Mouse (Mus musculus): ENCODE data around the gene Crp.

Crp gene

DNA sequence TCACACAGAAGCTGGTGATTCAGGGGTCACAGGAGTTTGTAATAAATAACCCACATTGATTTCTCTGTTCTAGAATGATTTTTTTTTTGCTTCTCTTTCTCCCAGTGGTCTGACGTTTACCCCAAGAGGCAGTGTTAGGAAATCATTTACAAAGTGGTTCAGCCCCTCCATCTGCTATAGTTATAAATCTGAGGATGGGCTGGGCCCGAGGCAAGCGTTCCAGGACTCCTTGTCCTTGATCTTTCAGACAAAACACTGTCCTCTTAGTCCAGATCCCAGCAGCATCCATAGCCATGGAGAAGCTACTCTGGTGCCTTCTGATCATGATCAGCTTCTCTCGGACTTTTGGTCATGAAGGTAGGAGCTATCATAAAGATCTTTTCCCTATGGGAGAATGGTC is at the start of gene Crp:
TSS of gene Crp (plus strand) at position 212 of the 400 bp plus-strand sequence.
- no peak for DNase-seq (ENCODE audit: low spot score)

DNA sequence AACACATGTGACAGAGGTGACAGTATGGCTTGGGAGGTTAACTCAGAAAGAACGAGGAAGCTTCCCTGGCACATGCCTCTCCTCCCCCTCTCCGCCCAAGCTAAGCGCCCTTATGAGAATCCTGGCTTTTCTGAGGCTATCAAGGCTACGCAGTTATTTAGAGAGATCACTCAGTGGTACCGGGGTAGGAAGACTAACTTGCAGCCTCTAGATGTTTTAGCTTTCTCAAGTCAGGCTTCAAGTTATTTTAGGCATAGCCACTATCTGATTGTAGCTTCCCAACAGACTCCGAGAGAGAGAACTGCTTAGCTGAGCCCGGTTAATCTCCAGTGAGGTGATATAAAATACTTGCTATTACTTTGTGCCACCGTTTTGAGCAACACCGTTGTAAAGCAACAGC is 48.5 kb upstream of the Crp start:
- DNase-seq (ENCODE audit: low spot score), result no peak

DNA sequence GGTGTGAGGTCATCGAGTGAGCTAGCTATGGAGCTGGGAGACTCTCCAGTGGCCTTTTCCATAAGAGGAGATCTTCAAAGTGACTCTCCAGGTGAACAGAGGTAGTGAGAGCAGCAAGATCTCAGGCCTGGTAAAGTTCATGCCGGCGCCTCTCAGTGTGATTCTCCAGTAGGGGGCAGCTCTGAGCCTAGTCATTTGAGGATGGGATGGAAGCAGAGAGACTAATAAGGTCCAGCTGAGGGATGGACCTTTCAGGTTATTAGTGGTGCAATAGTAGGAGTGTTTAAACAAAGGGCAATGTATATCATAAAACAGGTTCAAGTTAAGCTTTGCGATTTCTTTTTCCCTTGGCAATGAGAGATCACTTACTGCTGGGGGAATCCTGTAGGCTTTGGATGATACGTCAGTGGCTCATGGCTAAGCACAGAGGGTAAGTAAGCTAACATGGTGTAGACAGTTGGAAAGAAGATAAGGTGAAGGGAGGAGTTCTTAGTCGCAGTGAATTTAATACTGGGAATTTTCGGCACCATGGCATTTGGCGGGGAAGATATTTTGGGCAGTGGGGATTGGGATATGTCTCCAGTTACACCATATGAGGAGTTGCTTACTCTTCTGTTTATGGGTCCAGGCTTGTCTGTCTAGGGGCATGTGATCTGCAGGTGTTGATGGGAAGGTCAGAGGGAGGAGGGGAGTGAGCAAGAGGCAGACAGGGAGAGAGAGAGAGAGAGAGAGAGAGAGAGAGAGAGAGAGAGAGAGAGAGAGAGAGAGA is 47.2 kb upstream of the Crp start:
- no peak for DNase-seq (ENCODE audit: low spot score)

DNA sequence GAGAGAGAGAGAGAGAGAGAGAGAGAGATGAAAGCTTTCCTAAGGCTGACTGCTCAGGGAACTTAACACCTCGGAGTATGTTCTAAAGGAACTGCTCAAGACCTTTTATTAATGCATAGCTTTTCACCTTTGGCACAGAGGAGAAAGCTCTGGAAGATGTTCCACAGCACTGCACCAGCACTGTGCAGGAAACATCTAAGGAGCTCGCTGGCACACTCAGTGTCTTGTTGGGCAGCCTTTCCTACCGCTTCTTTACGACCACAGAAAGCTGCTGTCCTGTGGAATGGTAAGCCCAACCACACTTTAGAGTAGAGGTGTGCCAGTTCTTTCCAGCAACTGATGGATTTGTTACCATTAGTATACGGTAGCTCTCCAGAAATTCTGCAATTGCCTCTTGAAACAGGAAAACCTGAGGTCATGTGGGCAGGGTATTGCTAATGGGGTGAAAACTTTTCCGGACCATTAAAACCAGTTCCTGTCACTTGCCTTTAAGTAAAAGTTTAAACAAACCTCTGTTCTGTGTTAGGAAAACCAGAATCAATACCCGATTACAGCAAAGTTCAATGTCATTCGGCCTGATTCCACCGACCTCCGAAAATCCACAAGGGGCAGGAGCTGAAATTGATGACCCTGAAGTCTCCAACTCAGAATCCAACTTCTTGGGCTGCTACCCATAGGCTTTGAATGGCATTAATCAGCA is 46.4 kb upstream of the Crp start:
- DNase-seq (ENCODE audit: low spot score), result no peak

DNA sequence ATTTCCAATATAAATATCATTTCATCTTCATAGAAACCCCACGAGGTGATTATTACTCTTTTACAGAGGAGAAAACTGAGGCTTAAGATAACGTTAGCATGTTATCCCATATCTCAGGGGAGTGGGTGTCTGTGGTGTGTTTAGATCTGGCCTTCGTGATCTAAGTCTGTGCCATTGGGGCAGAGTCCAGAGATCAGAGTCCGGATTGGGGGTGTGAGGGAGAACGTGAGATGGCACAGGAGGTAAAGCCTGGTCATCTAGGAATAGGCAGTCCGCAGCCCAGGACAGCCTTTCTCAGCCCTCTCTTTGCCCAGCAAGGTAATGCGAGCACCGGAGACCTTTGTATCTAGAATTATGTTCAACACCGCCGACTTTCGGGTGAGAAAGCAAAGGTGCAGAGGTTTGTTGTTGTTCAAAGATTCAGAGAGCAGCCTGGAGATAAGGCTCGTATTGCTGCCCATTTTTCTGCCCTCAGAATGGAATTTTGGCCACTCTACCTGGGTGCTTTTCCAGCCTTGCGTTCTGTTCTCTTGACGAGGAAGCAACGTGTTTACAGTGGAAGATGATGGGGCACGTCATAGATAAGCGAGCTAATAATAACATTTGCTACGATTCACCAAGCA is 45.7 kb upstream of the Crp start:
- no peak for DNase-seq (ENCODE audit: low spot score)

DNA sequence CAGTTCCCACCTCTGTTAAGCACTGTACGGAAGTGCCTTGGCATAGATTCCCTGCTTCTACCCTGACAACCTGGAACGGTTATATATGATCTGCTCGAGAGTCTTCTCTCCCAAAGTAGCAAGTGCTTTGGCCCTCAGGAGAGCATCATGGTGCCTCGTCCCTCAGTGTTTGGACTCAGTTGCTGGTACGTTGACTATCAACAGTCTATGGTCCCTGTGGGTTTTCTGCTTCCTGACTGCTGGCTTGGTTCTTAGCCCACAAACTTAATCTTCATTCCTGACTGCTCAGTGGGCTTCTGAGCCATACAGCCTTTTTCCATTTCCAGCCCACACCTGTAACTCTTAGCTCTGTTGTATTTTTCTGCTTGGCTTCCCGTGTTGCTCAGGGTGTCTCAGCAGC is 44.0 kb upstream of the Crp start:
- no peak for DNase-seq (ENCODE audit: low spot score)

DNA sequence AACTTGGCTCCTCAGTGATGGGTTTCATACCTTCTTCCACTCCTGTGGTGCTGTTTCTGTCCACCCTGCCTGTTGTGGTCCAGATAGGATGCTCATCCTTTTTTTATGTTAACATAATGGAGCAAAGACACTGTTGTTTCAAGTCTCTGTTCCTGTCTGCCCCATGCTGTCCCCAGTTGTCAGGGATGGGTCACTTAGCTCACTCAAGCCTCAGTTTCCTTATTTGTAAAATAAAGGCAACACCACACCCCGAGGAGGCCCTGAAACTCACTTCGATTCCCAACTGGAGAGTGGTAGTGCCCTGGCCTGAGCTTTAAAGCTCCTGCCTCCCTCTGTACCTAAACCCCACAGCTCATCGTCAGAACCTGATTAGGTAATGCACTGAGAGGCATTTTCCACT is 40.6 kb upstream of the Crp start:
- DNase-seq (ENCODE audit: low spot score), result no peak

DNA sequence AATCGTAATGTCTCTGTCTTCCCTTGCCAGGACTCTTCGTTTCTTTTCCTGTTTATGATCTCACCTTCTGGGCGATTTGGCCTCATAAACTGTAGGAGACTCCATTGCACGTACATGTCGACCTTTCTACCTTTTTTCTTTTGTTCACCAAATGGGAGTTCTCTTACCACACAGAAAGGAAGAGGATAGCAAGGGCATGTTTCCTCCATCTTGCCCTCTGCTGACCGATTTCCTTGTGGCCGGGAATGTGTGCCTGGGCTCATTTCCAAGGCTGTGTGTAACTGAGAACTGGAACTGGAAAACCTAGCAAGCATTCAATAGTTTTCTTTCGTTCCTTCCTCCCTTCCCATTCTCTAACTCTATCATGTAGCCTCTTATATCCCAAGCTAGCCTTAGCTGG is 38.2 kb upstream of the Crp start:
- no peak for DNase-seq (ENCODE audit: low spot score)

DNA sequence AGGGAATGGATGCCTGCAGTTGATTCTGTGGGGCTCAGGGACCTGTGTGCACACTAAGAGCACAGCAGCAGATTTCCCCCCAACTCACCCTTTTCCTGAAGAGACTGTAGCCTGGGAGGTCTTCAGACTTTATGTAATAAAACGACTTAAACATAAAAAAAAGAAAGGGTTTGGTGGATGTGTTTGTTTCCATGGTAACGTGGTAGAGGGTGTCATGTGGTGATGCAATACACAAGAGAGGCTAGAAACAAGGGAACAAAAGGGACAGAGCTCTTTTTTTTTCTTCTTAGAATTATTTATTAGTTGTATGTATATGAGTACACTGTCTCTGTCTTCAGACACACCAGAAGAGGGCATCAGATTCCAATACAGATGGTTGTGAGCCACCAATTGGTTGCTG is 32.4 kb upstream of the Crp start:
- DNase-seq (ENCODE audit: low spot score), result no peak

DNA sequence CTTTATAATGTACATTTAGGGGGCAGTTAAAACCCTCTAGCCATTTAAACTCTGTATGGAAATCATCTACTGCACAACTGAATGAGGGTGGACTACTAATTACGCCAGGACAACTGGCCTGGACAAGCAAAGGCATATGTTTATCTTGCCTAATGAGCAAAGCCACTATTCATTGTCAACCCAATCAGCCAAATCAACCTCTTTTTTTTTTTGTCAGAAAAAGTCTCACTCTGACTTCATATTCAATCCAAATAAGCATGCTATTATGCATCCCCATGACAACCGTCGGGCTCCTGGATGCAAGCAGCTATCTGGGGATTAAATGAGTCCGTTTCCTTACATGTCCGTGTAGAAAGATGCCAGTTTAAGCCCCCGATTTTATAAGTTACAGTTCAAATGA is 30.3 kb upstream of the Crp start:
- DNase-seq (ENCODE audit: low spot score), result no peak

DNA sequence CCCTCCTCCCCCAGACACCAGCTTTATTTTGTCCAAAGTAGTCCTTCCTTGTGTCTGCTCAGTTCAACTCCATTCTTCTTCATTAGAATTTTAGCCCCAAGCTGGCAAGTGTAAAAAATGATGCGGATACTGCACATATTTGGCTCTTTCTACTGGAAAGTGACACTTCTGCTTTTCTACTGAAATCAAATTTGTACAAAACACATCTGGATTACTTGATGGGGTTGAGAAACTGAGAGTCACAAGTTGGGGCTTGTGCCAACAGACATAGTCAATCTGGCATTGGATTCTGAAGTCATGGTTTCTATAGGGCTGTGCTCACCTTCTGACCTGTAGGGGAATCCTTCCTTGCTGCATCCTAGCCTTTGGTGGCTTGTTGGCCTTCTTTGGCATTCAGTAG is 27.1 kb upstream of the Crp start:
- DNase-seq (ENCODE audit: low spot score), result no peak

DNA sequence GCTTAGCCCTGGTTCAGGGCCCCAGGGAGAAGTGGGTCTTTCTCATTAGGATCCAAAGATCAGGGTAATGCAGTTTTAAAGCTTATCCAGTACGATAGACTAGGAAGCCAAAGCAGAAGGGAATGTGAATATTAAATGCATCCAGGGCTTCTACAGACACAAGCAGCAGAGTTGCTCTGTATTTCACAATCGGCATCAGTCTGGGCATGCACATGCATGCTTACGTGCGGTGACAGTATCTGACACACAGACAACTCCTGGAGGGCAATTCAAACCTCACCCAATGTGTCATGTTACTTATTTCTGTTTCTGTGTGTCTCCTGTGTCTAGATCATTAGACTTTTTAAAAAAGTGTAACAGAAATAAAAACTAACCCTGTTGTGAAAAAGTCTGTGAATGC is 17.1 kb upstream of the Crp start:
- DNase-seq (ENCODE audit: low spot score), result no peak

DNA sequence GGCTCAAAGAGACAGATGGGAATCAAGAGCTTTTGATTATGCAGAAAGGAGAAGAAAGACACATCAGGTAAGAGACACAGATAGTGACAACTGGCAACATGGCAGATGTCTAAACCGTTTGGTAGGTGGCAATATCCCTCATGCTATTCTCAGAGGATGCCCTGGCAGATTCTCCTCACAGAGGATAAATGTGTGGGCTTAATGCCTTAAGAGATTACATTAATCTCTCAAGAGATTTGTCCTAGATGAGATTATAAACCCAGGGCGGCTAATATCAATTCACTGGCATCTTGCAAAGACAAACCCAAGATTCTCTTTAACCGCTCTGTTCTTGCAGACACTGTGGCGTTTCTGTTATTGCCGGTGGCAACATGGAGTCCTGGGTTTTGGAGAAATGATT is 14.3 kb upstream of the Crp start:
- DNase-seq (ENCODE audit: low spot score), result no peak

DNA sequence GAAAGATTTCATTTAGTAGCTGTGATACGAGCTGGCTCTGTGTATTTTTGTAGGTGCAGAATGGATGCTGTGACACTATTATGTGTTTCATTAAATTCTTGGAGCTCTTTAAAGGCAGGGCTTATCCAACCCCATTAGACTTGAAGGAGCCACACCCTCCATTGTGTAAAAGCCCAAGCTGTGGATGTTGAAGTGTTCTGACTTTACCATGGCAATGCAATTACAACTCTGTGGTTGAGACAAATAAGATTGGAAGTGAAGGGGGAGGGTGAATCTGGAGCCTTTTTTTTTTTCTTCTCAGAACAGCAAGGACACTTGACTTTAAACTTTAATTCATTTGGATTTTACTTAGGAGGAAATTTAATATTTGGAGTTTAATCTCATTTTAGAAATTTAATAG is 13.9 kb upstream of the Crp start:
- DNase-seq (ENCODE audit: low spot score), result no peak

DNA sequence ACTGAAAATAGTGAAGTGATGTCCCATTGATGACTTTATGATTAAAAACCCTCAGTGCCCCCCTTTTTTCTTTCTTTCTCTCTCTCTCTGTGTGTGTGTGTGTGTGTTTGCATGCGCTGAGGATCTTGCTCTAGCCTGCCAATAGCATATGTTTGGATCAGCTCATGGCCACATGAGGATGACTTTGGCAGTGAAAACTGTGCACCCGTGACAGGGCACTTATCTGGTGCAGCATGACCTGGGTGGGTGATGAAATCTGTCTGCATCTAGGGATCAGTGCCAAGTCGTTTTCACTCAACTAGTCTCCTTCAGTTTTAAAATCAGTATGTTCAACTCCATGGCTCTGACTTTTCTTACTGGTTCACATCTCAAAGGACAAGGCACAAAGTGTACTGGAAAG is 12.7 kb upstream of the Crp start:
- no peak for DNase-seq (ENCODE audit: low spot score)

DNA sequence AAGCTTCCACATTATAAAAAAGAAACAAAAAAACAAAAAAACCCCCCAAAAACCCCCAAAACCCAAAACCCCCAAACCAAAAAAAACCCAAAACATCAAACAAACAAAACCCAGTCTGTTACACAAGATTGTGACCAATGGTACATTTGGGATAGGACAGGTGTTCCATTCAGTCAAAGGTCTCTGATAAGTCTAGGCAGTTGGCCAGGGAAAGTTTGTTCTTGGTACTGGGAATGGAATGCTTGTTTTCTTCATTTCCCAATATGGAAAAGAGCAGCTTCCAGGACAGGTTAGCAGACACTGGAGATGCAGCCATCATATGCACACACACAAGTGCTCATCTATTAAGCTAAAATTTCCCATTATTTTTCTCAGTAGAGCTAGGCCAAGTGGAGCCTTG is 433 bp upstream of the Crp start:
- DNase-seq (ENCODE audit: low spot score), result no peak

DNA sequence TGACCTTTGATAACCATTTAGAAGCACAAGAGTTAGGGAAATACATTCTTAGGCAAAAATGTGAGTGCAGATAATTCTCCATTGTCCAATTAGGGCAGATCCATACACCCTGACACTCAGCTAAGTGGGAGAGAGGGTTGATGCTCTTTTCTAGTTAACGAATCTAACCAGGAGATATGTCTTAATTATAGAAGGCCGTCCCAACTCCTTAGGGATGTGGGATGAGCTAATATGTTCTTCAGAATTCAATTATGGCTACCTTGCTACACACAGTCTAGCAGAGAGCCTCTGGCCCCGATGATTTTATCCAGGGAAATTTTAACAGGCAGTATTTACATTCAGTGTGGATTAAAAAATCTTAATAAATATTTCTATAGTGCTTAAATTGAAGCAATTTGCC is 3.0 kb downstream of the Crp start:
- DNase-seq (ENCODE audit: low spot score), result no peak

DNA sequence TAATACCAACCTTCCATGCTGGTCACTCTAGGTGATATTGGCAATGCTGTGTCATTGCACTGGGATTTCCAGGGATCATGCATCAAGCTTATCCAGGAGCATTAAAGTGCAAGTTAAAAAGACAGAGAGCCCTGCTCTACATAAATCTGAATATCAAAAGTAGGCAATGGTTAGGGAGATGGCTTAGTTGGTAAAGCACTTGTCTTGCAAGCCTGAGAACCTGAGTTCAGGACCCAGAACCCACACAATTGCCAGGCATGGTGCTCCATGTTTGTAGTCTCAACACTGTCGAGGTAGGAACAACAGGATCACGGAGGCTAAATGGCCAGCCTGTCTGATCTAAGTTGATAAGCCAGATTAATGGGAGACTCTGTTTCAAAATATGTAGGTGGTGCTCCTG is 3.5 kb downstream of the Crp start:
- no peak for DNase-seq (ENCODE audit: low spot score)

DNA sequence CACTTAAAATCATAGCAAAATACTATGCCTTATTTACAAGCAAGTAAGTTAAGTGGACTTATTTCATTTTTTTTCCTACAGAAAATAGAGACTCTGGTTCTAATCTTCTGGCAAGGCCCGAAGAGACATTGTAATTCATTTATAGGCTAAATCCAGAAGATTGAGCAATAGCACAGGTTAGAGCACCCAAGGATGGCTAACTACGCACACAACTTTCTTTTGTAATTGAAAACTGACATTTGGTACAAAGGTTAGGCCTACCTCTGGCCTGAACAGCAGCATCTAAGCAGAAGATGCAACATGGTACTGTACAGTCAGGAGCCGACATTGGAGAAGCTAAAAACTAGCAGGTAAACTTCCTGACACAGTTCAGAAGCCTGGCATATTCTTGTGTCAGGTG is 4.0 kb downstream of the Crp start:
- DNase-seq (ENCODE audit: low spot score), result no peak

DNA sequence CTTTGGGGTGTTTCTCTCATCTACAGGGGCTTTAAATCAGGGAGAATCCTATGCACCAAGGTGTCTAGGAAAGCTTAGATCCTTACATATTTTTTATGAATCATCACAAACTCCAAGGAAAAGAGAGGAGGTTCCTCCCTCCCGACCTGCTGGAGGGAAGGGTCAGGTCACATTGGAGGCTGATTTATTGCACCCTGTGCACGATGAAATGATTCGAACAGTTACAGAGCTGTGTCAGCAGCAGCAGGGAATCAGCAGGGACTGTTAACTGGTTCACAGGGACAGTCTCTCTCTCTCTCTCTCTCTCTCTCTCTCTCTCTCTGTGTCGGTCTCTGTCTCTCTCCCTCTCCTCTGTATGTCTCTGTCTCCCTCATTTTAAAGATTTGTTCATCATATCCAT is 6.9 kb downstream of the Crp start:
- no peak for DNase-seq (ENCODE audit: low spot score)

DNA sequence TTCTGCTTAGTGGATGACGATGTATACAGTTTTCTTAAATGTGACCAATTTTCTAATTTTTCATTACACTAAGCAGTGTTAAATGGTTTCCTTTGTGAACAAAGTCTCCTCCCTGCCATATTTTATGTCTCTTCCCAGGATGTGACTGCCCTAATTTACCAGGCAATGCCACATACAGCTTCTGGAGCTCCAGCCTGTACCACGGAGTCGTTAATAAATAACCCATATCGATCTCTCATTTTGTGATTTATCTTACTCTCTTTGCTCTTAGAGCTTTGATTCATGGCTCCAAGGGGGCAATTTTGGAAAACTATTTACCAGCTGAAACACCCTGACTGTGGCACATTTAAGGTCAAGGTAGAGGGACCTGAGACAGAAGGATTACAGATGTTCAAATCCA is 8.4 kb downstream of the Crp start:
- no peak for DNase-seq (ENCODE audit: low spot score)

DNA sequence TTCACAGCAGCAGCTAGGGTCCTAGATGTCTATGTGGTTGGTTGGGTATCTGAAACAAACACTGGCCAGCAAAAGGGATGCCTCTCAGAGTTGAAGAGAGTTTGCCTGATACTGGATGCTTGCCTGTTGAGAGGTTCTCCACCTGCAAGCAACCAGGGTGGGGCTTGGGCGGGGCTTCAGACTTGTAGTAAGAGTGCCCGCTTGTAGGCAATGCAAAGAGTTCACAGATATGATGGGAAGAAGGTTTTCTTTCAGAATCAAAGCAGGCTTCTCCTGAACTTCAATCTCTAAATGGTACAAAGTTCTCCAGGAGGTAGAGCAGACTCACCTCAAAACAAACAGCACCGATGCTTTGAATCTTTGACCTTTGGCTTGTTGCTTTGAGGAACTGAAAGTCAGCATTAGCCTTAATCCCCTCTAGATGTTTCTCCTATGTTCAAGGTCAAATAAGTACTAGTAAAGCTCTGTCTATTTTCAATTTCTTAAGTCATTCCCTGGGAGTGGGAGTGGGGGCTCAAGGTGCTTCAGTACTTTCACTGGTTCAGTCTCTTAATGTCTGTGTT is 12.0 kb downstream of the Crp start:
- DNase-seq (ENCODE audit: low spot score), result no peak

DNA sequence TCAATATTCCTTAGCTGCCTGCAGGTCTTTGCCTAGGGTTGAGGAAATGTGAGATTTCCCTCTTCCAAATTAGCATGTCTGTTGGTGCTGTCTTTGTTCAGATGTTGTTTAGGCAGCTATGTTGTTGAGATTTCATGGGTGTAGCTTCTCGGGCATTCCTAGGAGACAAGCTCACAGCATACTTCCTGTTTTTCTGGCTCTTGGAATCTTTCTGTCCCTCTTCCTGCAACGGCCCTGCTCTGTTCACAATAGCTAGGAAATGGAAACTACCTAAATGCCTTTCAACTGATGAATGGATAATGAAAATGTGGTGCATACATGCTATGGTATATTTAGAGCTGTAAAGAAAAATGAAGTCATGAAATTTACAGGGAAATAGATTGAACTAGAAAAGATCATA is 13.5 kb downstream of the Crp start:
- no peak for DNase-seq (ENCODE audit: low spot score)
